Mouse (Mus musculus): ENCODE measurements around the gene Bicd2.

DNA sequence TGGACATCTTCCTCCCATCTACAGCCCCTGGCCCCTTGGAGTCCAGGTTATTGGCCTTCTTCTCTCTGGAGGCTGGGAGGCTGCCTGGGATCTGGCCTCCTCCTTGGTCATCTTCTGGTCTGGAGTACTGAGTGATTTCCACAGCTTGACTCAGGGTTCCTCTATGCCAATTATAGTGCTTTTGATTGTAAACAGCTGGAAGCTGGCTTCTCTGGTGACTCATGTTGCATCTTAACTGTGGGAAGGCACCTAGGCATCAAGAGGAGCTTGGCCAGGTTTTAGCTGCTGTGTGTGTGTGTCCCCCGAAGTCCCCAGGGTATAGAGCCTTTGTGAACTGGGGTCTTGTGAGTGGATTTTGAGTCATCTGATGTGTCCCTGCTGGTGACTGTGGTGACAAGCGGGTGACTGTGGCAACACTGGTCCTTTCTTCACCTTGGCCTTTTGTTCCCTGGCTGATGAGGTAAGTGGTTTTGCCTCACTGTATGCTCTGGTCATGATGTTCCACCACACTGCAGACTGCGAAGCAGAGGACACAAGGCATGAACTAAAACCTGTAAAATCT is 53.6 kb downstream of the Bicd2 start:
- TF ChIP-seq ZNF384 (IDR thresholded peaks at IDR 0.05; ENCODE audit: low read depth, low read length), result no peak
- no peak for TF ChIP-seq MAFK (IDR thresholded peaks at IDR 0.05; ENCODE audit: insufficient read depth, low read depth, low read length)
